ENCODE assay signal across 15 mouse cellular contexts in genomic region chr9:102607471-102607870, GRCm38 (mm10). TPM values are rescaled to one million over a fixed set of nuclear protein-coding genes. Genes with fewer than 3 reads are reported as not detected.
A peak's percentile ranks its signal among the peaks of the same experiment; 100 is the strongest.
DNase-seq lines count a peak whose midpoint lies in the region; TF ChIP-seq lines count a peak whose summit lies in the region.
"Had no signal": no experiment of that assay in that cellular context is flagged by ENCODE, and none has a peak within 500 bp of the region (broad histone marks: within the 10 kb centered on the region; RNA-seq: fewer than 3 reads in every experiment).

No protein-coding gene starts in this region.

- DNase-seq in gastrocnemius, adult 2 months, result no peak
- DNase-seq in gastrocnemius, postnatal 36 days, result no peak
- DNase-seq in layer of hippocampus, adult 2 months (ENCODE audit: low spot score in 2 of 2), result no peak
- DNase-seq in layer of hippocampus, postnatal 36 days, result no peak
- DNase-seq in brain, adult 2 months (ENCODE audit: low read depth, low spot score), result peak; percentile 24
- DNase-seq in layer of hippocampus, postnatal 10 days (ENCODE audit: low spot score in 2 of 2), result no peak
- no peak for DNase-seq in spleen, postnatal 10 days (ENCODE audit: low spot score in 2 of 2)
- DNase-seq: adrenal gland, adult 8-10 months; kidney, adult 2 months; liver; thymus, postnatal 25 days had no signal

- intact Hi-C loops in gastrocnemius, adult 2 months (cut with DNase I), result no loop called here
- intact Hi-C loops in gastrocnemius, postnatal 36 days (cut with DNase I), result no loop called here

- peak; percentile 37 for TF ChIP-seq CTCF in gastrocnemius, adult 2 months (IDR thresholded peaks at IDR 0.05)
- peak; percentile 77 for TF ChIP-seq CTCF in layer of hippocampus, adult 2 months (conservative IDR thresholded peaks at IDR 0.05)
- TF ChIP-seq CTCF in E14TG2a.4 (conservative IDR thresholded peaks at IDR 0.05; ENCODE audit: low read length), result peak; percentile 32; the same call in 1 of the 2 replicates

- H3K4me1 ChIP-seq in E14TG2a.4 (replicated peaks; ENCODE audit: low read depth, low read length), result 0 out of 2 replicates have a peak, but pooled peaks cover 1% of the 10 kb centered on the region
- H3K4me1 ChIP-seq: embryonic facial prominence, embryonic 15.5 days; hindbrain, embryonic 13.5 days; stomach, embryonic 15.5 days had no signal

- peaks cover 31% of the 10 kb centered on the region for H3K36me3 ChIP-seq in E14TG2a.4 (ENCODE audit: insufficient read depth, low read length)

- no peaks in the 10 kb centered on the region for H3K27me3 ChIP-seq in E14TG2a.4 (ENCODE audit: insufficient read depth, low read length)
- H3K27me3 ChIP-seq: embryonic facial prominence, embryonic 15.5 days; hindbrain, embryonic 13.5 days; stomach, embryonic 15.5 days had no signal

- no peaks in the 10 kb centered on the region for H3K9me3 ChIP-seq in E14TG2a.4 (ENCODE audit: low read length)
- H3K9me3 ChIP-seq: embryonic facial prominence, embryonic 15.5 days; hindbrain, embryonic 13.5 days; stomach, embryonic 15.5 days had no signal

- H3K4me3 ChIP-seq in gastrocnemius, adult 2 months, result no peak overlapping the region
- H3K4me3 ChIP-seq in layer of hippocampus, adult 2 months, result no peak overlapping the region
- no peak overlapping the region for H3K4me3 ChIP-seq in E14TG2a.4 (replicated peaks; ENCODE audit: low read length)
- H3K4me3 ChIP-seq: embryonic facial prominence, embryonic 15.5 days; hindbrain, embryonic 13.5 days; stomach, embryonic 15.5 days had no signal

- no peak overlapping the region for H3K27ac ChIP-seq in gastrocnemius, adult 2 months
- H3K27ac ChIP-seq in layer of hippocampus, adult 2 months, result no peak overlapping the region
- H3K27ac ChIP-seq: embryonic facial prominence, embryonic 15.5 days; hindbrain, embryonic 13.5 days; stomach, embryonic 15.5 days had no signal

RNA-seq across cellular contexts. Expression of gene Anapc13, which starts 18.6 kb away (rescaled TPM):
- 100 to 1,000 TPM; 217 to 239 TPM for total RNA-seq in gastrocnemius, adult 2 months (2021)
- 100 to 1,000 TPM; 186 to 195 TPM for total RNA-seq in gastrocnemius, postnatal 36 days (2021)
- total RNA-seq in layer of hippocampus, adult 2 months (2021), result 100 to 1,000 TPM in 1 of 2 experiments, 10 to 100 TPM in 1; 99.5 to 106 TPM
- 100 to 1,000 TPM; 100 to 111 TPM for total RNA-seq in layer of hippocampus, postnatal 36 days (2021)
- 100 to 1,000 TPM in 1 of 2 experiments, 10 to 100 TPM in 1; 87.9 to 107 TPM for total RNA-seq in layer of hippocampus, postnatal 10 days (2021)

RNA-seq across cellular contexts. Expression of gene Cep63, which starts 18.9 kb away (rescaled TPM):
- total RNA-seq in gastrocnemius, adult 2 months (2021), result 10 to 100 TPM; 18.5 to 25.2 TPM
- 10 to 100 TPM; 20.7 to 21.9 TPM for total RNA-seq in gastrocnemius, postnatal 36 days (2021)
- 10 to 100 TPM; 30.9 to 32.4 TPM for total RNA-seq in layer of hippocampus, adult 2 months (2021)
- 10 to 100 TPM; 29.5 to 31.0 TPM for total RNA-seq in layer of hippocampus, postnatal 36 days (2021)
- total RNA-seq in layer of hippocampus, postnatal 10 days (2021), result 10 to 100 TPM; 28.5 to 30.2 TPM
